Mouse (Mus musculus) kidney, embryonic 16.5 days (tissue): ENCODE results near the gene Pinlyp. TPM values are rescaled to one million over a fixed set of nuclear protein-coding genes. Genes with fewer than 3 reads are reported as not detected.

Experiments
- ATAC-seq: fragments of 200-750 bp; cut with Nextera tagmentation; 2 replicates; pipeline ENCODE4 v1.8.0; 2017; ENCODE audit warnings: moderate TSS enrichment; ENCODE audit not compliant: low FRiP score, low TSS enrichment
- H3K27ac ChIP-seq: fragments of 300-500 bp; sonication (generic); 2 replicates; pipeline ENCODE4 v1.5.1; 2014; ENCODE audit warnings: low read length
- H3K27me3 ChIP-seq: fragments of 300-500 bp; sonication (generic); 2 replicates; pipeline ENCODE4 v1.6.1; 2014; ENCODE audit warnings: low read length, control low read depth, mixed read lengths; ENCODE audit not compliant: insufficient read depth
- H3K36me3 ChIP-seq: fragments of 300-500 bp; sonication (generic); 2 replicates; pipeline ENCODE4 v1.6.1; 2014; ENCODE audit warnings: low read length, control low read depth, mixed read lengths; ENCODE audit not compliant: insufficient read depth
- H3K4me1 ChIP-seq: fragments of 300-500 bp; sonication (generic); 2 replicates; pipeline ENCODE4 v1.6.1; 2014; ENCODE audit warnings: low read length, control low read depth, mixed read lengths; ENCODE audit not compliant: insufficient read depth
- H3K4me2 ChIP-seq: fragments of 300-500 bp; sonication (generic); replicated peaks from 2 replicates; pipeline ENCODE4 v1.6.1; 2014; ENCODE audit warnings: low read depth, low read length
- H3K4me3 ChIP-seq: fragments of 300-500 bp; sonication (generic); 2 replicates; pipeline ENCODE4 v1.5.1; 2014; ENCODE audit warnings: mild to moderate bottlenecking, low read length
- H3K9ac ChIP-seq: fragments of 300-500 bp; sonication (generic); replicated peaks from 2 replicates; pipeline ENCODE4 v1.6.1; 2014; ENCODE audit warnings: low read length
- H3K9me3 ChIP-seq: fragments of 300-500 bp; sonication (generic); 2 replicates; pipeline ENCODE4 v1.6.1; 2016; ENCODE audit warnings: low read length, control low read depth
- WGBS: fragments of 180-500 bp; shearing (Covaris S2); extraction: QIAGEN DNeasy Blood & Tissue Kit; methylation state at CpG from one replicate; pipeline ENCODE4 v1.1.7; 2014; 5-methylcytosine and 5-hydroxymethylcytosine counted together
- polyA plus RNA-seq: library from polyadenylated mRNA; unstranded; fragments of >200 nt; fragmentation: Nextera tagmentation; extraction: Ambion mirVana; gene quantifications from 2 replicates; pipeline ENCODE4 v1.2.1, GENCODE M21; 2015

Gene Pinlyp
- polyA plus RNA-seq, 1 experiment from 2014 or later: 0.64 TPM

DNA sequence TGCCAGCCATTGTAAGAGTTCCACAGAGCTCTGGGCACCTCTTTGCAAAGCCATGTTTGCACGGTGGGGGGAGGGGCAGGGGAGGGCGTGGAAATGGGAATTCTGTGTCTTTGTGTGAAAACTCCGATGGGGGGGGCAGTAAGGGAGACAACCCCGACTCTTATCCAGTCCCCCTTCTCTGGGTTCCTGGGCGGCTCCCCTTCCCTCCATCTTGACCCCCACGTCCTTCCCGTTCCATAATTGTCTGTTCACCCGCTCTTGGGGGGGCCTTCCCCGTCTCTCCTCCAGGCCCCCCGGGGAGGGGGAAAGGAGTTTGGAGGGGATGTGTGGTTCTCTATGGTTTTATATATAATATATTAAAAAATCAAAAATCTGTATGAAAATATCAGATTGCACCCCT lies 41.9 kb downstream of the Pinlyp start:
- no peak overlapping the region for H3K9ac ChIP-seq
- H3K36me3 ChIP-seq: no peaks in the 10 kb centered on the region
- peaks cover 16% of the 10 kb centered on the region for H3K27me3 ChIP-seq
- no peak overlapping the region for H3K4me2 ChIP-seq
- no peak overlapping the region for H3K4me3 ChIP-seq
- H3K9me3 ChIP-seq: 0 out of 2 replicates have a peak, but pooled peaks cover 4% of the 10 kb centered on the region
- no peak for ATAC-seq
- H3K27ac ChIP-seq: no peak overlapping the region
- WGBS: 18% methylated on average over 10 of the region's 10 CpGs
- peaks cover 39% of the 10 kb centered on the region for H3K4me1 ChIP-seq

DNA sequence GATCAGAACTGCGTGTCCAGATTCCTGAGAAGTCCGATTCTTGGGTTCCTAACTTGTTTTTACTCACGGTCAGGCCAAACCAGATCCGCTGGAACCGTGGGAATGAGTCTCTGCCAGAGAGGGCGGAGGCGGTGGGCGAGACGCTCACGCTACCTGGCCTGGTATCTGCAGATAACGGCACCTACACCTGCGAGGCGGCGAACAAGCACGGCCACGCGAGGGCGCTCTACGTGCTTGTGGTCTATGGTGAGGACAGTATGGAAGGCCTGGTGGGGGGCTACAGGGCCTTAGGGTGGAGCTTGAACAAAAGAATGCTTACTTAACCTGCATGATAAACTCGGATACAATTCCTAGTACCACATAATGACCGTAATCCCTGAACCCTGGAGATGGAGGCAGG lies 44.4 kb downstream of the Pinlyp start:
- 0 out of 2 replicates have a peak, but pooled peaks cover 4% of the 10 kb centered on the region for H3K9me3 ChIP-seq
- H3K4me2 ChIP-seq: no peak overlapping the region
- H3K36me3 ChIP-seq: no peaks in the 10 kb centered on the region
- whole genome bisulfite sequencing: 59% methylated on average over 21 of the region's 21 CpGs
- ATAC-seq: no peak
- H3K4me3 ChIP-seq: no peak overlapping the region
- no peak overlapping the region for H3K27ac ChIP-seq
- H3K4me1 ChIP-seq: peaks cover 32% of the 10 kb centered on the region
- no peak overlapping the region for H3K9ac ChIP-seq
- peaks cover 26% of the 10 kb centered on the region for H3K27me3 ChIP-seq

GRCm38 (mm10) chr7:24500929-24501328 lies 45.0 kb downstream of the Pinlyp start:
- H3K36me3 ChIP-seq: no peaks in the 10 kb centered on the region
- H3K9me3 ChIP-seq: 0 out of 2 replicates have a peak, but pooled peaks cover 4% of the 10 kb centered on the region
- H3K4me2 ChIP-seq: no peak overlapping the region
- no peak overlapping the region for H3K27ac ChIP-seq
- peaks cover 26% of the 10 kb centered on the region for H3K27me3 ChIP-seq
- H3K4me1 ChIP-seq: peaks cover 26% of the 10 kb centered on the region
- no peak overlapping the region for H3K4me3 ChIP-seq
- 41% methylated on average over 7 of the region's 7 CpGs for WGBS
- no peak overlapping the region for H3K9ac ChIP-seq
- no peak for ATAC-seq

DNA sequence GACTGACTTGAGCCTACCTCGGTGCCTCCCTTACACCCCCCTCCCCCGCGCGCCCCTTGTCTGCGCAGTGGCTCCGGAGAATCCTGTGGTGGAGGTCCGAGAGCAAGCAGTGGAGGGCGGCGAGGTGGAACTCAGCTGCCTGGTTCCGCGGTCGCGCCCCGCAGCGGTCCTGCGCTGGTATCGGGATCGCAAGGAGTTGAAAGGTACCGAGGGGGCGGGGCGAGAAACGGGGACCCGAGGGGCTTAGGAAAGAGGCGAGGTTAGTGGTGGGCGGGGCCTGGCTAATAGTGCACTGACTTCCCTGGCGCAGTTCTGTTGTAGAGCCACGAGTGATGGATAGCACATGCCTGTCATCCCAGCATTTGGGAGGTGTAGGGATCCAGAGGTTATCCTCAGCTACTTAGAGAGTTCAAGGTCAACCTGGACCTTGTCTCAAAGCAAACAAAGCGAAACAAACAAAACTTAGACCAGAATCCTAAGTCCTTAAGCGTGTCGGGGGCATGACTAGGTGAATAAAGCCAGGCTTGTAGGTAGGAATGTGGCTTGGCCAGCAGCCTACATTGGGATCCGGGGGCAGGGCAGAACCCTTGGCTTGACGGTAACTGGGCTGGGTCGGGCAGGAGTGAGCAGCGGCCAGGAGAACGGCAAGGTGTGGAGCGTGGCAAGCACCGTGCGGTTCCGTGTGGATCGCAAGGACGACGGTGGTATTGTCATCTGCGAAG lies 45.9 kb downstream of the Pinlyp start:
- Histone ChIP-seq H3K4me3 (peak overlapping the region; percentile 44), H3K4me2 (peak overlapping the region; percentile 67), H3K9me3 (0 out of 2 replicates have a peak, but pooled peaks cover 4% of the 10 kb centered on the region), H3K9ac (peak overlapping the region; percentile 54), H3K4me1 (peaks cover 19% of the 10 kb centered on the region), H3K36me3 (no peaks in the 10 kb centered on the region), H3K27ac (no peak overlapping the region), H3K27me3 (peaks cover 26% of the 10 kb centered on the region)
- 7% methylated on average over 43 of the region's 43 CpGs for WGBS
- peak; percentile 80 for ATAC-seq

Other genes with a start within 250 kb of the Pinlyp start
- gene Zfp61, start 244.9 kb downstream of the Pinlyp start, polyA plus RNA-seq: 43.5 and 44.0 TPM in 2 replicates
- gene Zfp94, start 229.5 kb downstream of the Pinlyp start, polyA plus RNA-seq: 12.8 and 13.9 TPM in 2 replicates
- gene Tescl, start 212.2 kb downstream of the Pinlyp start, polyA plus RNA-seq: 0.19 and 0.42 TPM in 2 replicates
- gene Lypd5, start 196.9 kb downstream of the Pinlyp start, polyA plus RNA-seq: not detected in 2 replicates
- gene Kcnn4, start 175.9 kb downstream of the Pinlyp start, polyA plus RNA-seq: 4.4 and 4.9 TPM in 2 replicates
- gene Smg9, start 146.5 kb downstream of the Pinlyp start, polyA plus RNA-seq: 28.3 and 31.9 TPM in 2 replicates
- gene Irgc1, start 93.8 kb downstream of the Pinlyp start, polyA plus RNA-seq: not detected in 2 replicates
- gene Plaur, start 83.6 kb downstream of the Pinlyp start, polyA plus RNA-seq: 16.3 and 18.5 TPM in 2 replicates
- gene Cadm4, start 64.1 kb downstream of the Pinlyp start, polyA plus RNA-seq: 4.3 and 6.6 TPM in 2 replicates
- 60.5 and 67.6 TPM in 2 replicates for gene Zfp428, start 39.1 kb downstream of the Pinlyp start, polyA plus RNA-seq
- 0.42 and 0.80 TPM in 2 replicates for gene AC161166.1, start 33.7 kb downstream of the Pinlyp start, polyA plus RNA-seq
- gene Irgq, start 15.4 kb downstream of the Pinlyp start, polyA plus RNA-seq: 7.2 and 7.8 TPM in 2 replicates
- 159 and 164 TPM in 2 replicates for gene Xrcc1, start 171 bp upstream of the Pinlyp start, polyA plus RNA-seq
- gene Ethe1, start 41.4 kb upstream of the Pinlyp start, polyA plus RNA-seq: 53.0 and 55.2 TPM in 2 replicates
- 3.8 and 3.9 TPM in 2 replicates for gene Zfp575, start 41.5 kb upstream of the Pinlyp start, polyA plus RNA-seq
- 0.14 and 0.22 TPM in 2 replicates for gene Phldb3, start 64.6 kb upstream of the Pinlyp start, polyA plus RNA-seq
- 0.75 and 1.0 TPM in 2 replicates for gene Lypd3, start 90.4 kb upstream of the Pinlyp start, polyA plus RNA-seq
- gene Tex101, start 130.6 kb upstream of the Pinlyp start, polyA plus RNA-seq: 0.20 TPM in 1 of 2 replicates, not detected in the other
- gene BC049730, start 163.1 kb upstream of the Pinlyp start, polyA plus RNA-seq: not detected in 2 replicates
- gene Gm4763, start 180.8 kb upstream of the Pinlyp start, polyA plus RNA-seq: not detected in 2 replicates
- 0.30 and 0.61 TPM in 2 replicates for gene Cd177, start 214.2 kb upstream of the Pinlyp start, polyA plus RNA-seq
- gene Ceacam10, start 231.1 kb upstream of the Pinlyp start, polyA plus RNA-seq: 0.44 TPM in 1 of 2 replicates, not detected in the other